Mouse (Mus musculus): ENCODE results near the gene Plekho2. TPM values are rescaled to one million over a fixed set of nuclear protein-coding genes. Genes with fewer than 3 reads are reported as not detected.

Gene Plekho2
- polyA plus RNA-seq, 1 experiment from 2014 or later: 12.4 TPM

DNA sequence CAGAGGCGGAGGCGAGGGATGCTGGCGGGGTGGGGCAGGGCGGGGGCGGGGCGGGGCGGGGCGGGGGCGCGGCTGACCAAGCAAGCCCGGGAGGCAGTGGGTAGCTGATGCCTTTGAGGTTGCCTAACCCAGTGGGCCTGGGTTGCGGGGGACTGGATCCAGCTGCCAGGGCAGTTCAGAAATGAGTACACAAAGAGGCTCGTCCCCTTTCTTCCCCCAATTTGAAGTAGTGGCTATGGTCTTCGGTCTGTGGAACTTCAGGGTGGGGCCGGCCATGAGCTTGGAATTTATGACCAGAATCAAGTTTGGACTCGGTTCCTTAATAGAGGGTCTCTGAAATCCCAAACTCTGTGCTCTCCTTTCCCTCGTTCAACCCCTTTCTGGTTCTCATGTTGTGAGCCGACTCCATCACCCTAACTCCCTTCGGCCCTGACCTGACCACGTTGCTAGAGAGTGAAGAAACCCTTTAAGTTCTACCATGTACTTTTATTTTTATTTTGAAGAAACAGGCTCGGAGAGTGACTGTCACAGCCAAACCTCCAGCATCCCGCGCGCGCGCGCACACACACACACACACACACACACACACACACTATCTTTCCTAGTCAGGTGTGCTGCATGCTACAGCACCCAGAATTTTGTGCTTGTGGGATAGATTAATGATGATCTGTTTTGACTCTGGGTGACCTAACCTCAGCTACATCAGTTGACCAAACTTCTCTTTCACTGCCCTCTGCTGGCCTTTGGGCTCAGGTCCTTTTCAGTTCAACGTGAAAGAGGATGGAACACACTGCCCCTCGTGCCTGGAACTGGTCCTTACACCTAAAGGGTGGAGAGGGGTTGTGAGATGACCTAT, 789 bp upstream of the Plekho2 start:
- Histone ChIP-seq H3K4me3 (peak overlapping the region; percentile 61), H3K4me2 (replicated peaks) (peak overlapping the region; percentile 68), H3K9me3 (no peaks in the 10 kb centered on the region), H3K4me1 (peaks cover 16% of the 10 kb centered on the region), H3K9ac (peak overlapping the region; percentile 42; the same call in 1 of the 2 replicates), H3K27me3 (replicated peaks) (no peaks in the 10 kb centered on the region), H3K36me3 (no peaks in the 10 kb centered on the region), H3K27ac (peak overlapping the region; percentile 50; the same call in 1 of the 2 replicates)
- ATAC-seq (ENCODE audit: low FRiP score, low read depth): peak; percentile 80
- 11% methylated on average over 18 of the region's 29 CpGs for WGBS

DNA sequence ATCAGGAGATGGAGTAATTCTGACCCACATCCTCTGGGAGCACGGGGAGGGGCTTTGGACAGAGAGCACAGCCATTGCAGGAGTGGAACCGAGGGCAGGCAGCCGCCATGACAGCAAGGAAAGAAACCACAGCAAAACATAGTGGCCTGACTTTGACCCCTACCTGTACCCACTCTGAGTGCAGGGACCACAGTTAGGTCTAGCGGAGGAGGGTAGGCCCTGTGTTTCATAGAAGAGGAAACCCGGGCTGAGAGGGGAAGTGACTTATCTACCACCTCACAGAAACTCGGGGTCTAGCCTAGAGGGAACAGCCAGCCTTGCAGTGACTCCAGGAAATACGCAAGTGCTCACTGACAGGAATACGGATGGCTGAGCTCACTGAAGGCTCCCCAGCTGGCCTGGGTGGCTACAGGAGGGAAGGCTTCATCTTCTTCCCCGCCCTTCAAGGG, 1.0 kb downstream of the Plekho2 start:
- no peaks in the 10 kb centered on the region for H3K27me3 ChIP-seq (replicated peaks)

DNA sequence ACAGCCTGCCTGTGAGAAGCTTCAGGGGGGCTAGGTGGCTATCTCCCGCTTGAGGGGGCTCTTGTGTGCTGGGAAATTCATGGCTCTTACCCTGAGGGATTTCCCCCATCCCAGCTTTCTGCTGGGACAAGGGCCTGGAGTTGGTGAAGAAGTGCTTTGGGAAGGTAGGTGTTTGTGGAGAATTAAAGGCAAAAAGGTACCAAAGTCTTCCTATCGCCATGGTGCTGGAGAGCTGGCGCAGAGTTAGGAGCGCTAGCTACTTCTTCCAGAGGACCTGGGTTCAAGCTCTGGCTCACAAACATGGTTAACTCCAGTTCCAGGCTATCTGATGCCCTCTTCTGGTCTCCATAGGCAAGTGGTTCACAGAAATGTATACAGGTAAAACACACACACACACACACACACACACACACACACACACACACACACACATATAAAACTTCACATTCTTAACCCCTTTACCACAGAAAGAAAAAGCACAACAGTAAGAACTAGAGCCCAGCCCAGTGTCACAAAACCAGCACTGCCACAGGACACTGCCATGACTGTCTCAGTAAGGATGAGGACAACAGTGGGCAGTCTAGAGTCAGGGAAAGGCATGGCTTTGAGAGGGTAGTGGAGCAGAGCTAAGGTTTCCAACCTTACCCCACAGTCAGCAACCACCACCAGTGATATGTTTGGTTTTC, 2.2 kb downstream of the Plekho2 start:
- Histone ChIP-seq H3K9ac (no peak overlapping the region), H3K4me3 (no peak overlapping the region), H3K36me3 (peaks cover 3% of the 10 kb centered on the region), H3K4me1 (peaks cover 16% of the 10 kb centered on the region), H3K27me3 (replicated peaks) (no peaks in the 10 kb centered on the region), H3K9me3 (no peaks in the 10 kb centered on the region), H3K4me2 (replicated peaks) (no peak overlapping the region), H3K27ac (no peak overlapping the region)
- no peak for ATAC-seq (ENCODE audit: low FRiP score, low read depth)
- WGBS: 91% methylated on average over 4 of the region's 4 CpGs

More for the DNA sequence above, 1.0 kb downstream of the Plekho2 start:
- Histone ChIP-seq H3K4me3 (0 out of 2 replicates have a peak overlapping the region, but pooled peaks have one; percentile 61), H3K27ac (no peak overlapping the region), H3K4me2 (replicated peaks) (peak overlapping the region; percentile 68), H3K4me1 (peaks cover 16% of the 10 kb centered on the region), H3K9ac (peak overlapping the region; percentile 70), H3K9me3 (no peaks in the 10 kb centered on the region), H3K36me3 (no peaks in the 10 kb centered on the region)
- no peak for ATAC-seq (ENCODE audit: low FRiP score, low read depth)
- 59% methylated on average over 9 of the region's 9 CpGs for WGBS

DNA sequence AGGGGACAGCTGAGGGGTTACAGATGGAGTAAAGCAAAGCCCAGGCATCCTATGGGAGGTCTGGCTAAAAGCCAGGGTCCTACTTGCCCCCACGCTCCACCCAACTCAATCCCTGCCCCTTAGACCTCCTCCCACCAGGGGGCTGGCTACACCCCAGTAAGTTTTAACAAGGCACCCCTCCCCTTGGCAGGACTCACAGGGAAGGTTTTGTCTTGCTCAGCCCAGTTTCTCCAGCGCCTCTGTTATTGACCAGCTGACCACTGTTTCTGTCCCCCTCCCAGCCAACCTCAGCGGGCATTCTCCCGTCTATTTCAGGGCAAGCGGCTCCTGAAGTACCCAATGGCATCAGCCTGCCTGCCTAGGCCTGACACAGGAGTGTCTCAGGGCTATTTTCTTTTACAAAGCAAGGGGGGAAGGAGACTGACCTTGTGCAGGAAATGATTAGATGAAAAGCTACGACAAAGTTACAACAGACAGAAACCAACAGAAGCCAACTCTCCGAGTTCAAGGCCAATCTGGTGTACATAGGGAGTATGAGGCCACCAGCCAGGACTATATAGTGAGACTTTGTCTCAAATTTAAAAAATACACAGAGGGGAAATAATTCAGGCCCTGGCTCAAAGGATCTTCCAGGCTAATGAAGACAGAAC, 2.9 kb downstream of the Plekho2 start:
- Histone ChIP-seq H3K27ac (no peak overlapping the region), H3K4me3 (no peak overlapping the region), H3K4me1 (peaks cover 16% of the 10 kb centered on the region), H3K9ac (0 out of 2 replicates have a peak overlapping the region, but pooled peaks have one; percentile 6), H3K4me2 (replicated peaks) (no peak overlapping the region), H3K9me3 (no peaks in the 10 kb centered on the region), H3K36me3 (peaks cover 7% of the 10 kb centered on the region), H3K27me3 (replicated peaks) (no peaks in the 10 kb centered on the region)
- WGBS: 57% methylated on average over 7 of the region's 7 CpGs
- no peak for ATAC-seq (ENCODE audit: low FRiP score, low read depth)

DNA sequence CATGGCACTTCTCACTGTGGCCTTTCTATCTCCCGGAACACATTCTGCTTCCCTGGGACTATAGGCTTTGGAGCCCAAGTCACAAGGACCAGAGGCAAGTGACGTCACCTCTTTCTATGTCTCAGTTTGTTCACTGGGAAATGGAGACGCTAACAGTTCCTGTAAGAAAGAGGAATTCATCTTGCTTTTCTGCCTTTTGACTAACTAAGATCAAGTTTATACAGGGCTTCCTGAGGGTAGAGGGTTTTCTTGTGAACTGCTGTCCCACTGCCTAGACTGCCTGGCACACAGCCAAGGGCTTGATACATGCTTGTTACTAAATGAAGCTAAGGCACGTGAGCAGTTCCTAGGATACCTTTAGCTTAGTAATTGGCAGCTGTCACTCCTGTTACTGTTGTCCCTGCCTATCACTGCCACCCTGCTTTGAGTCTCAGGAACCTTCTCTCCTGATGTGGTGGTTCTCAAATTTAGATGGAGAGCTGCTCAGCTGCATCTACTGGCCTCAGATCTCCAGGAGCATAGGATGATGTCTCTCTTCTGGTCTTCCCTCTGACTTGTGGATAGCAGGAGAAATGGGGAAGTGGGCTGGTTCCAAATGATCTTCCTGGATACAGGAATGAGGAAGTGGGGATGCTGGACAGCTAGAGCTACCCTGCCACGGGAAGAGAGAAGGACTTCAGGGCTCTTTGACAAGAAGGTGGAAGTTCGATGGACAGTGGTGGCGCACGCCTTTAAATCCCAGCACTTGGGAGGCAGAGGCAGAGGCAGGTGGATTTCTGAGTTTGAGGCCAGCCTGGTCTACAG, 4.2 kb downstream of the Plekho2 start:
- H3K27me3 ChIP-seq (replicated peaks): no peaks in the 10 kb centered on the region
- H3K27ac ChIP-seq: no peak overlapping the region
- no peak for ATAC-seq (ENCODE audit: low FRiP score, low read depth)
- 85% methylated on average over 8 of the region's 8 CpGs for WGBS
- H3K36me3 ChIP-seq: peaks cover 9% of the 10 kb centered on the region
- H3K9ac ChIP-seq: no peak overlapping the region
- no peak overlapping the region for H3K4me3 ChIP-seq
- no peak overlapping the region for H3K4me2 ChIP-seq (replicated peaks)
- peaks cover 16% of the 10 kb centered on the region for H3K4me1 ChIP-seq
- no peaks in the 10 kb centered on the region for H3K9me3 ChIP-seq

DNA sequence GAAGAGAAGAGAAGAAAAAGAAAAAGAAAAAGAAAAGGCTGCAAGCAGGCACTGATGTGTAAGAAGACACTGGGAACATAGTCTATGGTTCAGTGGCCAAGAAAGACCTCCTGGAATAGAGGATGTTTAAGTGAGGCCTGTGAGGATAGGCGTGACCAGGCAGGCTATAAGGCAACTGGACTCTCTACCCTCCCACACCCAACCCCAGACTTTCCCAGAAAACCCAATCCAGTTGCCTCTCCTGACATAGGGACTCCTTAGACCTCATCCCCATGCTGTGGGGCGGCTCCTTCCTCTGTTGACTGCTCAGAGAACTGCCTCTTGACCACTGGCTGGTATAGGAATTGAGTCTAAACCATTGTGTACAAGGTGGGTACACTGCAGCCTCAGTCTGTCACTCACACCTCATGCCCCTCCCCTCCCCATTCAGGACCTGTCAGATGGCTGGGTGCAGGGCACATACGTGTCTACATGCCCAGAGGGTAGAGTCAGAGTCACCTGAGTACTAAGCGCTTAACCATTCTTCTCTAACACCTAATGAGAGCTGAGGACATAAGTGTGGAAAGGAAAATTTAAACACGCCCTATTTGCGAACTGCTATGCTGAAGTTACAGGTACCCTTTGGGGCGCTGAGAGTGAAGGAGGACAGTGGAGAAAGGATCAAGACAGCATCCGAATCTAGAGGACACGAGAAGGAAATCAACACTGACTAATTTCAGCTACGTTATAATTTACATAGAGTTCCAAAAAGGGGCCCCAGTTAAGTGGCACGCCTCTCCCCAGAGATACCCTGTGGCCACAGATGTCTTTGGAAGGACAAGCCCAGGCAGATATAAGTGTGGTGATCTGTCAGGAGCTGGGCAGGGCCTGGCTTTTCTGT, 5.1 kb downstream of the Plekho2 start:
- Histone ChIP-seq H3K9me3 (no peaks in the 10 kb centered on the region), H3K4me3 (no peak overlapping the region), H3K9ac (no peak overlapping the region), H3K4me2 (replicated peaks) (no peak overlapping the region), H3K4me1 (peaks cover 16% of the 10 kb centered on the region), H3K27me3 (replicated peaks) (no peaks in the 10 kb centered on the region), H3K27ac (no peak overlapping the region), H3K36me3 (peaks cover 9% of the 10 kb centered on the region)
- ATAC-seq (ENCODE audit: low FRiP score, low read depth): no peak
- WGBS: 87% methylated on average over 11 of the region's 11 CpGs

DNA sequence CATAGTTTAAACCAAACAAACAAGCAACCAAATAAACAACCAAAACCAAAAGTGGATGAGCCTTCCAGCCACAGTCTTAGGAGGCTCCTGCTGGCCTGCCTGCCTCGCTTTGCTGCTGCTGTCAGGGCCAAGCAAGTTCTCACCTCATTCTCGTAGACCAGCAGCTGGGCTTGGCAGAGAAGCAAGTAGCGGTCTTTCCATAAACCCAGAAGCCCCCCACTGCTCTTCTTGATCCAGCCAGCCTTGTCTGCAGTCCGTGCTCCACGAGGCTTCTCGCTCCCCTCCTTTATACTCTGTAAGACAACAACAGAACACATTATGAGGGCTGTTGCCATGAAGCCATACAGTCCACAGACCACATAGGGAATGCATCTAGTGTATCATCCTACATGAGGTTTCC, 7.0 kb downstream of the Plekho2 start:
- Histone ChIP-seq H3K4me3 (no peak overlapping the region), H3K27me3 (replicated peaks) (no peaks in the 10 kb centered on the region), H3K27ac (no peak overlapping the region), H3K9me3 (no peaks in the 10 kb centered on the region), H3K36me3 (peaks cover 9% of the 10 kb centered on the region), H3K4me1 (peaks cover 4% of the 10 kb centered on the region), H3K4me2 (replicated peaks) (no peak overlapping the region), H3K9ac (no peak overlapping the region)
- WGBS: 81% methylated on average over 6 of the region's 6 CpGs
- no peak for ATAC-seq (ENCODE audit: low FRiP score, low read depth)

DNA sequence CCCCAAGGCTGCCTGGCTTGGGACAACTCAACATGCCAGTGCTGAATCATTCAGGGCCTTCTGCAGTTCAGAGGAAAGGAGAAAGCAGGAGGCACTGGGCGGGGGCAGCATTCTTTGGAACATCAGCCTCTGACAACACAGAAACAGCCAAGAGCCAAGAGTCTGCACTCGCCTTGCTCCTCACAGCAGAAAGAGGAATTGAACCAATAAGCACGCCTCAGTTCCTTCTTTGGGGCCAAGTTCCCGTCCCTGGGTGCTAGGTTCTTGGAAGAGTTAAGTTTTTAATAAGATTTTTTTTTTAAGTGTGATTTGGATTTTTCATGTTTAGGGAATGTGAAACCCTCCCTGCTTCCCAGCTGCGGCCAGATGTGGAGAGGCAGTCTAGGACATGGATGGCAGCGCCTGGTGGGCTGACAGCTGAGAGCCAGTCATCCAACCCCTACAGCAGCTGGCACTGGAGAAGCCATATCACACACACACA, 10.3 kb downstream of the Plekho2 start:
- no peak overlapping the region for H3K4me3 ChIP-seq
- no peak overlapping the region for H3K4me2 ChIP-seq (replicated peaks)
- no peak overlapping the region for H3K27ac ChIP-seq
- peaks cover 14% of the 10 kb centered on the region for H3K36me3 ChIP-seq
- no peak overlapping the region for H3K9ac ChIP-seq
- H3K27me3 ChIP-seq (replicated peaks): no peaks in the 10 kb centered on the region
- ATAC-seq (ENCODE audit: low FRiP score, low read depth): no peak
- H3K9me3 ChIP-seq: no peaks in the 10 kb centered on the region
- no peaks in the 10 kb centered on the region for H3K4me1 ChIP-seq
- WGBS: 86% methylated on average over 6 of the region's 6 CpGs

DNA sequence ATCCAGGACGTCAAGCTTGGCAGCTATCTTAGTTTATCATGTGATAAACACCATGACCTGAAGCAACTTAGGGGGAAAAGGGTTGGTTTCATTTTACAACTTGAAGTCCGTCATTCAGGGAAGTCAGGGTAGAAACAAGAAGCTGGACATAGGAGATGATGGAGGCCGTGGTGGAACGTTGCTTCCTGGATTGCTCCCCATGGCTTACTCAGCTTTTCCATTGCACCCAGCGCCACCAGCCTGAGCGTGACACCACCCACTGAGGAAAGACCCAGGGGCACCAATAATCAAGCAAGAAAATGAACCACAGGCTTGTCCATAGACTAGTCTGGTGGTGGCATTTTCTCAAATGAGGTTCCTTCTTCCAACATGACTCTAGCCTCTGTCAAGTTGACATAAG, 11.1 kb downstream of the Plekho2 start:
- no peaks in the 10 kb centered on the region for H3K27me3 ChIP-seq (replicated peaks)
- H3K4me3 ChIP-seq: no peak overlapping the region
- no peaks in the 10 kb centered on the region for H3K4me1 ChIP-seq
- WGBS: 88% methylated on average over 6 of the region's 6 CpGs
- ATAC-seq (ENCODE audit: low FRiP score, low read depth): no peak
- H3K9ac ChIP-seq: no peak overlapping the region
- H3K4me2 ChIP-seq (replicated peaks): no peak overlapping the region
- H3K9me3 ChIP-seq: no peaks in the 10 kb centered on the region
- peaks cover 14% of the 10 kb centered on the region for H3K36me3 ChIP-seq
- H3K27ac ChIP-seq: no peak overlapping the region

DNA sequence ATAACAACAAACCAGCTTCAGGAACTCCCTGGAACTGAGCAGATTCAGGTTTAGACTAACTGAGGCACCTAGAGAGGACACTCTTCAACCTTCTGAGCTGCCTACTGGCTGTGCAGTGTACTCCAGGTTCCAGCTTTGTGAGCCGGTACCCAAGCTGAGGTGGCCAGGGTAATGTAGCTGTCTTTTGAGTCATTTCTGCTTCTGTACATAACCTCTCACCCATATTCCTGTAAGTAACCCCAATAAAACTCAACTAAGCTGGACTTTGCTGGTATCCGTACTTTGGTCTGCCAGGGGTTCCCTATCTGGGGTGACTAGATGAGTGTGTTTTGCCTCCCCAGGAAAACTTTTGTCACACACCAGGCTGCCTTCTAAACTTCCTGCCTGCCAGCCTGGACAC, 15.1 kb downstream of the Plekho2 start:
- H3K4me2 ChIP-seq (replicated peaks): no peak overlapping the region
- H3K9me3 ChIP-seq: no peaks in the 10 kb centered on the region
- H3K4me3 ChIP-seq: no peak overlapping the region
- H3K36me3 ChIP-seq: peaks cover 16% of the 10 kb centered on the region
- 92% methylated on average over 2 of the region's 2 CpGs for WGBS
- peaks cover 9% of the 10 kb centered on the region; the same call in 1 of the 2 replicates for H3K4me1 ChIP-seq
- H3K27ac ChIP-seq: no peak overlapping the region
- H3K27me3 ChIP-seq (replicated peaks): no peaks in the 10 kb centered on the region
- H3K9ac ChIP-seq: no peak overlapping the region
- ATAC-seq (ENCODE audit: low FRiP score, low read depth): no peak

DNA sequence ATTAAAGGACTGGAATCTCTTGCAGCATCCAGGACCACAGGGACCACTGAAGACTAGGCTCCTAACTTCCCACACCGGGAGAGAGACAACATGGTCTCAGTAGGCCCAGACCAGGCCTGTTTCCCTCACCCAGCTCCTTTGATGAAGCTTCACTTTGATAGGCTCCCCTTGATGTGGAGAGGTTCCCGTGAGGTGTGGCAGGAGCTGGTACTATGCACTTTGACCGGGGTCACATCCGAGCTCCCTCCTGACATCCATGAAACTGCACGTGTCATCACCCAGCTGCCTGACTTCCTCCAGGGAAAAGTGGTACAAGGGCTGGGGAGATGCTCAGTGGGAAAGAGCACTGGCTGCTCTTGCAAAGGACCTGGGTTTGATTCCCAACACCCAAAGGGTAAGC, 16.8 kb downstream of the Plekho2 start:
- H3K4me3 ChIP-seq: no peak overlapping the region
- ATAC-seq (ENCODE audit: low FRiP score, low read depth): no peak
- H3K4me1 ChIP-seq: peaks cover 9% of the 10 kb centered on the region; the same call in 1 of the 2 replicates
- no peaks in the 10 kb centered on the region for H3K9me3 ChIP-seq
- no peak overlapping the region for H3K9ac ChIP-seq
- 92% methylated on average over 5 of the region's 5 CpGs for WGBS
- no peak overlapping the region for H3K4me2 ChIP-seq (replicated peaks)
- H3K36me3 ChIP-seq: peaks cover 25% of the 10 kb centered on the region
- no peak overlapping the region for H3K27ac ChIP-seq
- H3K27me3 ChIP-seq (replicated peaks): no peaks in the 10 kb centered on the region

Measured in neural tube, embryonic 12.5 days (tissue).